Mouse (Mus musculus) common myeloid progenitor, adult 5-6 weeks (primary cell): ENCODE measurements at regions not wholly inside any gene's neighbourhood (a gene's known extent, or its start where the extent isn't known, plus 50 kb on each side); places are given as distances from the start of the nearest gene placed in this dataset.

Experiments
- ATAC-seq: replicated peaks from 2 replicates; pipeline ENCODE4 v1.8.0; 2016; ENCODE audit warnings: low read depth, mild to moderate bottlenecking, moderate TSS enrichment, inconsistent platforms; ENCODE audit not compliant: poor library complexity, severe bottlenecking

- ATAC-seq: no peak
These were observed 162.9 kb upstream of the Sdk2 start for GRCm38 (mm10) chr11:114229763-114230162.

GRCm38 (mm10) chr11:114229196-114229595 is 162.3 kb upstream of the Sdk2 start:
- ATAC-seq: no peak

- ATAC-seq: peak; percentile 85
These were observed 159.7 kb upstream of the Sdk2 start for GRCm38 (mm10) chr11:114226553-114226952.

- ATAC-seq: no peak
These were observed 157.9 kb upstream of the Sdk2 start for GRCm38 (mm10) chr11:114224706-114225105.

GRCm38 (mm10) chr11:114223061-114223460 is 156.2 kb upstream of the Sdk2 start:
- ATAC-seq: no peak

- no peak for ATAC-seq
These were observed 153.6 kb upstream of the Sdk2 start for GRCm38 (mm10) chr11:114220466-114220865.

- peak; percentile 34 for ATAC-seq
These were observed 152.1 kb upstream of the Sdk2 start for GRCm38 (mm10) chr11:114218732-114219506.

GRCm38 (mm10) chr11:114217245-114217757 is 150.5 kb upstream of the Sdk2 start:
- no peak for ATAC-seq

GRCm38 (mm10) chr11:114216493-114216892 is 149.6 kb upstream of the Sdk2 start:
- no peak for ATAC-seq

- no peak for ATAC-seq
These were observed 148.4 kb upstream of the Sdk2 start for GRCm38 (mm10) chr11:114215256-114215655.

GRCm38 (mm10) chr11:114212136-114212535 is 145.3 kb upstream of the Sdk2 start:
- ATAC-seq: no peak

- peak; percentile 71 for ATAC-seq
These were observed 138.3 kb upstream of the Sdk2 start for GRCm38 (mm10) chr11:114205192-114205591.

GRCm38 (mm10) chr11:114203416-114203815 is 136.6 kb upstream of the Sdk2 start:
- ATAC-seq: no peak

GRCm38 (mm10) chr11:114202486-114202885 is 135.6 kb upstream of the Sdk2 start:
- ATAC-seq: no peak

- ATAC-seq: no peak
These were observed 132.3 kb upstream of the Sdk2 start for GRCm38 (mm10) chr11:114199081-114199586.

- ATAC-seq: peak; percentile 55; the same call in 1 of the 2 replicates
These were observed 131.6 kb upstream of the Sdk2 start for GRCm38 (mm10) chr11:114198317-114199032.

- no peak for ATAC-seq
These were observed 128.4 kb upstream of the Sdk2 start for GRCm38 (mm10) chr11:114195291-114195690.

GRCm38 (mm10) chr11:114194055-114194706 is 127.3 kb upstream of the Sdk2 start:
- peak; percentile 75 for ATAC-seq

- ATAC-seq: no peak
These were observed 126.2 kb upstream of the Sdk2 start for GRCm38 (mm10) chr11:114193018-114193417.

- ATAC-seq: no peak
These were observed 124.8 kb upstream of the Sdk2 start for GRCm38 (mm10) chr11:114191661-114192060.
